Mouse (Mus musculus) embryonic stem cell, embryonic (primary cell): ENCODE measurements at regions not wholly inside any gene's neighbourhood (a gene's known extent, or its start where the extent isn't known, plus 50 kb on each side); places are given as distances from the start of the nearest gene placed in this dataset.

Source experiments
- CTCF ChIA-PET, 4 experiments: fragments of 300-600 bp in 2 of 4; fragments of 350-600 bp in 2 of 4; sonication (Branson Sonifier 250); formaldehyde crosslinking; loops; one replicate each; lab custom pipeline; 2022; ENCODE audit warnings: inconsistent platforms in 2 of 4; lab: Charles Lee
- POLR2A ChIA-PET, 4 experiments: fragments of 300-600 bp in 2 of 4; fragments of 350-600 bp in 2 of 4; sonication (Branson Sonifier 250); formaldehyde crosslinking; loops; one replicate each; lab custom pipeline; 2022; ENCODE audit warnings: antibody characterized with exemption in 4 of 4, inconsistent platforms in 1 of 4; lab: Charles Lee

DNA sequence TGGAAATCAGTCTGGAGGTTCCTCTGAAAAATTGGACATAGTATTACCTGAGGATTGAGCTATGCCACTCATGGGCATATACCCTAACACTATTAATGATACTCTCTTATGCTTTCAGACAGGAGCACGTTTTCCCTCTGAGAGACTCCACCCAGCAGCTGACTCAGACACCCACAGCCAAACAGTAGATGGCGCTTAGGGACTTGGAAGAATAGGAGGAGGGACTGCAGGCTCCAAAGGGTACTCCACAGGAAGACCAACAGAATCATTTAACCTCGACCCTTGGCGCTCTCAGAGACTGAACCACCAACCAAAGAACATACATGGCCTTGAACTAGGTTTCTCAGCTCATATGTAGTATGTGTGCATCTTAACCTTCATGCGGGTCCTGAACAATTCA, 216.0 kb upstream of the Fut9 start:
- CTCF ChIA-PET: interaction anchor here in 1 of 4 experiments (0.6 kb wide), 1 partner anchor 1773 kb away, joined by 5 read pairs; no protein-coding TSS in a partner anchor
- POLR2A ChIA-PET: no interaction called here

DNA sequence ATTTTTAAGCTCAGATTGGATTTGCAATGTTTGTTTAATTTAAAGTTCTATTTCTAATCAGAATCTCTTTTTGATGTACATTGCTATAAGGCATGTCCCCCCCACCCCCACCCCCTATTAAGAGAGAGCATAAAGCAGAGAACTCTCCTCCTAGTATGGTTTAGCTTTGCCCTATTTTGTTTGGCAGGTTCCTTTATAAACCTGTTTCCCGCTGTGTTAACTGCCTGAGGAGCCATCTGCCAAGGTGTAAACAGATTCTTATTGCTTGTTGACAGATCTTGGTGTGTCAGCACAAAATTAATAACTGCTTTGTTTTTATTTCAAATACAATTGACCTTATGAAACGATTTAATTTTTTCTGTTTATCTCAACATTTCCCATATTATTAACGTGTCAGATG, 200.3 kb upstream of the Fut9 start:
- CTCF ChIA-PET: no interaction called here
- POLR2A ChIA-PET: no interaction called here

DNA sequence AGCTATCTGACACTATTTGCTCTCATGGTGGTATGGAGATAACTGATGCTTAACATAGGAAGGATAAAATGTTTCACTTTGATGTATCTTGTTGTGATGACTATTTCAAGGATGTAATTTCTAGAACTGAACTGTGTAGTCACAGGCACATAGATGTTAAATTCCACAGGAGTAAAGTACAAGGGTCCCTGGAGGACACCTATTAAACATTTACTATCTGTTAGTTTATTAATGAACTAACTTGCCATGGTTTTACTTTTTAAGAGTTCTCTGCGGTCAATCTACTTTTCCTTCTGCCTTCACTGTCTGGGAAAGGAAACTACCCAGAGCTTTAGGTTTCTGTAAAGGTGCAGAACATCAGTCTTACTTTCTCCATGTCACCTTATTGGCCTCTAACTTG, 198.5 kb upstream of the Fut9 start:
- ChIA-PET POLR2A (no interaction called here), CTCF (no interaction called here)

DNA sequence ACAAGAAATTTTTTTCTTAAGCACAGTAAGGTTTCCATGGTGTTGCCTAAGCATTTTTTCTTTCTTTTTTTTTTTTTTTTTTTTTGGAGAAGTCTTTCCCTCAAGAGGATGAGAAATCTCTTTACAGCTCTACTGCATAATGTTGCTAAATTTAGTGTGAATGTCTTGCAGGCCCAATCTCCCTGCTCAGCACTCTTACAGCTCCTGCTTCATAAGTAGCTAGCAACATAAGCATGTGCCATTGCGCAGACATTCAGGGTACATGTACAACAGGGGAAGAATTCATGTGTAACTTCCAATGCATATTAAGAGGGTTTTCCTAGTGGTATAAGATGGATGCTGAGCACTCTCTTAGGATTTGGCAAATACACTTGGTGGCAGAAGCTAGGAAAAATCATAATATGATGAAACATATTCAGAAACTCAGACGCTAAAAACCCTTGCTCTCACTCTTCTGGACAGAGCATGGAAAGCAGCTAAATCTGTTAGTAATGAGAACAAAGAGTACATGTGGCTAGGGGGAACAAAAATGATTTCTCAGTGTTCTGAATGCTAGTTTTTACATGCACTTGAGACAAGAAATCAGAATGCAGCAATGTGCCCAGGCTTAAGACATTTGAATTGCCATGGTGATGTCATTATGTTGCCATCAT, 155.8 kb upstream of the Fut9 start:
- POLR2A ChIA-PET: interaction anchor here in 1 of 4 experiments (0.6 to 1.1 kb wide), 3 partner anchors 23 to 308 kb away, joined by 3 to 7 read pairs (median 3); no protein-coding TSS in a partner anchor
- CTCF ChIA-PET: no interaction called here

DNA sequence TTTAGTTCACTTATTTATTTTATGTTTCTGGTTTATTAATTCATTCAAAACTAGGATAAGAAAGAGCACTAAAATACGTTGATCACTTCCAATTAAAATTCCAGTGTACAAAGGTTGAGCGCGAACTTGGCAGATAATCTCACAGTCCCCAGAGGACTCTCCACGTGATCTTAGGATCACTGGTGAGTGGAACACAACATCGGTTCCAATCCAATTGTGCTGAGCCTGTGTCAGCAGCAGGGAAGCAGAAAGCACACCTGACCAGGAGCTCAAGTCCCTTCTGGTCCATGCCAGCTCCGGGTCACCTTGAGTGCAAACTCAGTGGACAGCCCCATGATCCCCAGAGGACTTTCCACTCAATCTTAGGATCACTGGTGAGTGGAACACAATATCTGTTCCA, 132.5 kb upstream of the Fut9 start:
- ChIA-PET POLR2A (interaction anchor here in 1 of 4 experiments (1.1 kb wide), 1 partner anchor 24 kb away, joined by 3 read pairs; no protein-coding TSS in a partner anchor), CTCF (interaction anchor here in 1 of 4 experiments (0.7 kb wide), 1 partner anchor 34 kb away, joined by 14 read pairs; no protein-coding TSS in a partner anchor)

DNA sequence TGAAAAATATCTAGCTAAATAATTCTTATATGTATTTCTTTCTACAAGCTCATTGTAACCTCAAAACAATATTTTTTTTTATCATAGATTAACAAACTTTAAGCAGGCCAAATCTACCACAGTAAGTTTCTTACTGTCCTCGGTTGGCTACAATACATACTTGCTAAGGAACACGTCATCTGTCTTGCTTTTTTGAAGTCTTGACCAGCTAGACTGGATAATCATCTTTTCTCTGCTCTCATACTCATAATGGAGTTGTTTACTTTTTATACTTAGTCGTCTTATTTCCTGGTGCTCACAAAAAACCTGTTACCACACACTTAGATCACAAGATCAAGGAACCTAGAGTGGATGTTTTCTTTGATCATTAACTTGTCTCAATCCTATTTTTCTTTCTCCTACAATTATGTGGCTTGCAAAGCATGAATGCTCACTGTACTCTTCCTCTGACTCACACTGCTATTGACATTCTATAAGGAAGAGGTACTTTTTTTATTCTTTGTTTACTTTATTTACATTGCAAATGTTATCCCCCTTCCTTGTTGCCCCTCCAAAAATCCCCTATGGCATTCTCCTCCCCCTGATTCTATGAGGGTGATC, 95.4 kb upstream of the Fut9 start:
- ChIA-PET POLR2A (no interaction called here), CTCF (no interaction called here)

DNA sequence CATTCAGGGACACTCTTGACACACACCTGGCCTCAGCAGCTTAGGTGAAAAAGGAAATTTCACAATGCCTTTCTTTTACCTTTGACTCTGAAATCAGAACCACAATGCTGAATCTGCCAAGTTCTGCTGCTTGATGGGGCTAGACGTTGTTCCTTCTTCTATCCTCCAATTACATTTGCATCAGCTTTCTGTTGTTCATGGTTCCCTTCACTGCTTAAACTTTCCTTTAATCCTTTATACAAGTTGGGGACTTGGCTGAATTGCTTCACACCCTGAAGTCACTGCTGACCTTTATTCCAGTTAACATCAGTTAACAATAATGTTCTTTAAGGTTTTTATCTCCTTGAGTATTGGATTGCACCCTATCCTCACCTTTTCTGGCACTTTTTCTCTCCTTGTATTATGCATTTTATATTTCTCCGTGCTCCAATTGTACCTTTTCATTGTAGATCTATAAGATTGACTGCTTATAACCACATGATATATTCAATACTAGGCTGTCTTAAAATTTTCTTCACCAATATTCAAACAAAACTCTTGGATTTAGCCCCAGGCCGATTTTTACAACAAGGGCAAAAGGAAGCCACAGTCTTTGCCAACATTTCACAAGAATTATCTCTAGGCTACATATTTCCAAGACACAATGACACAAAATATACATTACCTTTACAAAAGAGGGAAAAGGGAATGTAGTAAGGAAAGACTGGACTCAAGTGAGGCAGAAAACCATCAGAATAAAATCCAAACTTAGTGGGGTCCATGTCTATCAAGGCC, 92.0 kb upstream of the Fut9 start:
- CTCF ChIA-PET: no interaction called here
- POLR2A ChIA-PET: interaction anchor here in 1 of 4 experiments (1.4 kb wide), 1 partner anchor 93 kb away, joined by 3 read pairs; no protein-coding TSS in a partner anchor
